Mouse (Mus musculus) G1E-ER4 (cell line): ENCODE results near the gene Unc119b. TPM values are rescaled to one million over a fixed set of nuclear protein-coding genes. Genes with fewer than 3 reads are reported as not detected.

ENCODE experiments used
- GATA1 ChIP-seq: IDR thresholded peaks from one replicate; pipeline ENCODE4 v1.8.0; 2012; ENCODE audit warnings: low read length, inconsistent platforms
- polyA plus RNA-seq: library from polyadenylated mRNA; stranded (reverse); fragments of >175 nt; gene quantifications from 2 replicates; pipeline ENCODE4 v1.2.3, GENCODE M21; 2012

Gene Unc119b
- polyA plus RNA-seq, 1 experiment: 47.6 TPM

DNA sequence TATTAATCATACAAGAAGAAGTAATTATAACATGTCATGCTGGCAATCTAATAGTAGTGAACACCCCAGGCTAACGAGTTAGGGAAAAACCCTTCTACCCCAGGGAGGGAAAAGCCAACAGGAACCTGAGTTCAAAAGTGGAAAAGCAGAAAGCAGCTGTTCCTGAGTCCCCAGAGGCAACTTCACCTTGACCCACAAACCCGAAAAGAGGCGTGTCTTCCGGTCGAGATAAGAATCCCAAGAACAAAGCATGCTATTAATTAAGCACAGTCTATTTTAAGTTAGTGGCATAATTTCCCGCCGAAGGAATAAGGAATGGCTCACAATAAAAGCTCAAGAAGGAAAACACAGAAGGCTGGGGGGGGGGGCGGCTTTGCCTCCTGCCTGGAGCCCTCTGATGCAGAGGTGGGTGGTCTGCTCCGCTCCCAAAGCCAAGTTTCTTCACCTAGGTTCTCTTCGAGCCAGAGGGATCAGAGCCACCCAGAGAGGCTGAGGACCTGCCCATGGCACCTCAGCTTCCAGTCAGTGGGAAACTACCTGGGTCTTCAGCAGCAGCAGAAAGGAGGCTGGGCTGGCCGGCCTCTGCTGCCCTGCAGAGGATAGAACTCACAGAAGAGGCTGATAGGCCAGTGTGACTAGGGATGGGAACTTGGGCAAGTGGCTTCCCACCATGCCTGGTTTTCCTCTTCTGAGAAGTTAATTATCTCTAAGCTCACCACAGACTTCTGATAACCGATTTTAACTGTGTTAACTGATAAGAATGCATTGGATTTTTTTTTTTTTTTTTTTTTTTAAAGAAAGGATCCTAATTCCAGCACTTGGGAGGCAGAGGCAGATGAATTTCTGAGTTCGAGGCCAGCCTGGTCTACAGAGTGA, 26.5 kb upstream of the Unc119b start:
- no peak for TF ChIP-seq GATA1

DNA sequence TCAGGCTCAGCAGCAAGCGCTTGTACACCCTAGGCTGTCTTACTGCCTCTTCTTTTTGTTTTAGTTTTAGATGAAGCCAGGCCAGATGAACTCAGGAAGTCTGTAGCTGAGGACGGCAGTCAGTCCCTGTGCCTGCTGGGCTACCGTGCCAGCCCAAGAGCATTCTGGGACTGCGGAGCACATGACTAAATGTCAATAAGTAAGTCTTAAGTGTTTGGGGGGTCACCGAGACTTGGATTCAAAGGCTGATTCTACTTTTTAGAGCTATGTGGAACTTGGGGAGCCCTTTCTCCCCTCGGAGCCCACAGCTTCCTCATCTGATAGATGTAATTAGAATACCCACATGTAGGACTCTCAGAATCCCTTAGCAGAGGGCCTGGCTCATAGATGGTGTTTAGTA, 25.9 kb upstream of the Unc119b start:
- TF ChIP-seq GATA1: no peak

DNA sequence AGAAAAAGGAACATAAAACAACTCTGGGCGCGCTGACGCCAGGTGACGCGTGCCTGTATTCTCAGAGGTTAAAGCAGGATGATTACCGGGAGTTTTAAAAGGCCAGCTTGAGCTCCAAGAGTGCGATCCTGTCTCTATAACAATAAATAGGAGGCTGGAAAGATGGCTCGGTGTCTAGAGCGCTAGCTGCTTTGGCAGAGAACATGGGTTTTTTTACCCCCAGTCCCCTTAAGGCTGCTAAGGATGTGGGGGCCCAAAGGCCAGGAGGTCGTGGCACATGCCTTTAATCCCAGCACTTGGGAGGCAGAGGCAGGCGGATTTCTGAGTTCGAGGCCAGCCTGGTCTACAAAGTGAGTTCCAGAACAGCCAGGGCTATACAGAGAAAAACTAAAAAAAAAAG, 24.4 kb upstream of the Unc119b start:
- no peak for TF ChIP-seq GATA1

DNA sequence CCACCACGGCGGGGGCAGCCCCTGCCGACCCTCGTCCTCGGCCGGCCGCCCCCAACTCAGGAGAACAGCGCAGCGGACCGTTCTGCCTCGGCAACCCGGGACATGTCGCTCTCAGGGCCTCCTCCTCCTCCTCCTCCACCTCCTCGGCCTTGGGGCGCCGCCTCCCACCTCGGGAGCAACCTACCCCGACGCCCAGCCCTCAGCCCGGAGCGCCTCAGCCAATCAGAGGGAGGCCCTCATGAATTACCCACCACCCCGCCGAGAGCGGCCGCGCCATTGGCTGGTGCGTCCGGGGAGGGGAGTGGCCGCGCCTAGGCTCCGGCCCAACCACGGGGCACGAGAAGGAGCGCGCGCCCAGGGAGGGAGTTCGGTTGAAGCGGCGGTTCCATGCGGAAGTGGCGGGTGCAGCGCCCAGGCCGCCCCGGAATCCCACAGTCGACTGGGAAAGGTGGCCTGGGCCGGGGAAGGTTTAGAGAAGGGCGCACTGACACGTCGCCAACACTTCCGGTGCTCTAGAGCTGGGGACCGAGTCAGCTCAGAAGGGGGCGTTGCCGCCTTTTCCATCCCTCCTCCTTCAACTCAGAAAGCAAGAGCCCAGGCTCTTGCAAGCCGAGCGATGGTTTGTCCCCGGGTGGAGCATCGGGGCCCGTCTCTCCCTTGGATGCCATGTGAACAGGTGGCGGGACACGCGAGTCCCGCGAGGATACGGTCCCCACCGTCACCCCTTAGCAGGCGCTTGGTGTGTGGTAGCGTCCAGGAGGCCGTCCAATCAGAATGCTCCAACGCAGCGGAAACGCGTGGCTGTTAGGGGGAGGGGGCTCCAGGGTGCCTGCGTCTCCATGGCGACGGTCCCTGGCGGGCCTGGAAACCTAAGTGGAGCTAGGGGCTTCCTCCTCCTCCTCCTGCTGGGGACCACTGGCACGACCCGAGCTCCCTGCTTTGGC, 23.5 kb upstream of the Unc119b start, which contains the start of gene Mlec:
Gene Mlec (minus strand): TSS at position 140 of the 944 bp plus-strand sequence.
- TF ChIP-seq GATA1: no peak

DNA sequence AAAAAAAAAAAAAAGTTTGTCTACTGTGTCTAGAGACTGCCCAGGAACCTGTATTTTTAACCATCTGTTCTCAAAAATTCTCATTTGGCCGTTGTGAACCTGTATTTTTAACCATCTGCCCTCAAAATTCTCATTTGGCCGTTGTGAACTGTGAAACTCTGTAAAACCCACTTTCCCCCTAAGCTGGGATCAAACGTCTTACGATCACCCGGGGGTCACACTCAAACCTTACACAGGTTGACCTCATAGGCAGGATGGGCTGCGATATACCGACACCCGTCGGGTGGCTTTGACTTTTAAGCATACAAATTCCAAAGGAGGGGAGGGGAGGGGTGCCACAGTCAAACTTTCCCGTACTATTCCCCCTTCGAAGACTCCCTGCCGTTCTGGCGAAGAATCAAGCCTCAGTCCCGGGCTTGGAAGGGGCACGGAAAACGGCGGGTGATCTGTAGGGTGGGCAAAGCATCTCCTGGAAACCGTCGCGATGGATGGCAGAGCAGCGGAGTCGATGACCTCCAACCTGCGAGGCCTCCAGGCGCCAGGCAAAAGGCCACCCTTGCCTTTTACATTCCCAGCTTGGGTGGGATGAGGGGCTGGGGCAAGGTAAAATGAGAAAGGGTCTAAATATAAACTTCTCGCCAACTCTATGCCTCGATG, 22.3 kb upstream of the Unc119b start:
- TF ChIP-seq GATA1: no peak

DNA sequence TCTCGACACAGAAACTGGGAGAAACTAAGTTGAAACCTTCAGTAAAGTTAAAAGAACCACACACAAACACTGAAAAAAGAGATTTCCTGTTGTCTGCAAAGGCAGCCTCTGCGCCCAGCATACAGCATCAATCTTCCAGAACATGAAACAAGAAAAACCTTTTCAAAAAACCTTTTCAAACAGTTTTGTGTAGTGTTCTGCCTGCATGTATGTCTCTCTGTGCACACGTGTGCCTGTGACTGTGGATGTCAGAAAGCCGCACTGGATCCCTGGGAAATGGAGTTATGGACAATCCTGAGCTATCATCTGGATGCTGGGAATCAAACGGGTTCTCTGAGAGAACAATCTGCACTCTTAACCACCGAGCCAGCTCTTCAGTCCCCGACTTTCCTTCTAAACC, 21.6 kb upstream of the Unc119b start:
- no peak for TF ChIP-seq GATA1

DNA sequence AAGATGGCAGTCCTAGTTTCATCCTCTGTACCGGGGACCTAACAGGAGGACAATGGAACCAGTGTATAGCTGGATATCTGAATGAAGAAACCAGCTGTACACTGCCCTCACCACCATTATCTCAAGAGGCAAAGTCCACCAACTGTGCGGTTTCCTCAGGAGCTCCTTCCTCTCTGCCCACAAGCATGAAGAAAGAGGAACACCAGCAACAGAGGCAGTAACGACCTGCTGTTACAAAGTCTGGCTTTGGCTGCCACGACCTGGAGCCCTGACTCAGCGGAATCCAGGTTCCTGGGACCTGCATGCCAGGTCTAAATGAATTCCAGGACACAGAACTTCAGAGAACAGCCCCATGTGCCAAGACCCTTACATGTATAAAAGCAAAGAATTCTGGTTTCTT, 21.1 kb upstream of the Unc119b start:
- no peak for TF ChIP-seq GATA1

DNA sequence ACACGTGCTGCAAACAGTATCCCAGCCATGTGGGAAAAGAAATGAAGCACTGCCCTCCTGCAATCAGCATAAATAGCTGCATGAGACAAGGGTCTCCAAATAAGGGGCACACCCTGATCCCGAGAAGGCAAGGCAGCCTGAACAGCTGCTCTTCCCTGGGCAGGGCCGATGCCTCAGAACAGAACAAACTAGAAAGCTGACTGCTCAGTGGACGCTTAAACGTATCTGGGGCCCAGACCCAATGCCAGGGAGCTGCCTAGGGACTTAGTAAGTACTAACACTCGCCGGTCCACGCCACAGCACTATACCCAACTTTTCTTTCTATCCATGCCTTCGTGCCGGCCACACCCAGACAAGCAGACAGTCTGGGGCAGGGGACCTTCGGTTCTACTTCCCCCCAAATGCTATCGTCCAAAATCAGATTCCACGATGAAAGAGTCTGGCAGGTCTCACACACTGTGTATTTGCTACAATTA, 20.4 kb upstream of the Unc119b start:
- no peak for TF ChIP-seq GATA1

DNA sequence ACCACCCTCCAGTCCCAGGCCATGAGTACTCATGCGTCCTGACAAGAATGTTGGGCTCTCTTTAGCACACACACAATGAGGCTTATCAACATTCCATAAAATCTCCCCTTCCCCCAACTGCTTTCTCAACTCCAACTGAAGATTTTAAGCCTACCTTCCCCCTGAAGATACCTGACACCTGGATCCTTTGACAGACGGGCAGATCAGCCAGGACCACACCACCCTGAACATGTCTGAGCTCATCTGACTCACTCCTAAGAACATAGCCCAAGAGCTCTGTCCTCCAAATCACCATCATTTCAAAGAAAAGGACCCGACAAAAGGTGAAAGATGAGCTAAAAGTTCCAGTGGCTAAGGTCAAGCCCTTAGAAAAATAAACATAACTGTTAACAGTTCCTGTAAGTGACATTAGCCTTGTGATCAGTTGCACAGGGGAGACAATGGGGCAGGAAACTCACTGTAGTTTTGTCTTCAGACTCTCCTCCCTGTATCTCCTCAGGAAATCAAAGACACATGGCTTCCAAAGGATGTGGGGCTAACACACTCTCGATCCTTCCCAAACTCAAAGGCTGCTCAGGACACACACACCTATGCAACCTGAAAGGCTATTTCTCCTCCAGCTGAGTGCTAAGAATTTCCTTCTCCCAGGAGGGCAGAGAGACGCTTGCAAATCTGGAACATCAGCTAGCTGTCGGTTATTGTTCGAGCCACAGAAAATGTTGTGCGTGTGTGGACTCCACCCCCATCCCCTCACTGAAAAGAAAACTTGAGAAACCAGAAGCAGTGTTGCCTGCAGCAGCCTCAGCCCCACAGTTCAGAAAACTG, 17.6 kb upstream of the Unc119b start:
- no peak for TF ChIP-seq GATA1

DNA sequence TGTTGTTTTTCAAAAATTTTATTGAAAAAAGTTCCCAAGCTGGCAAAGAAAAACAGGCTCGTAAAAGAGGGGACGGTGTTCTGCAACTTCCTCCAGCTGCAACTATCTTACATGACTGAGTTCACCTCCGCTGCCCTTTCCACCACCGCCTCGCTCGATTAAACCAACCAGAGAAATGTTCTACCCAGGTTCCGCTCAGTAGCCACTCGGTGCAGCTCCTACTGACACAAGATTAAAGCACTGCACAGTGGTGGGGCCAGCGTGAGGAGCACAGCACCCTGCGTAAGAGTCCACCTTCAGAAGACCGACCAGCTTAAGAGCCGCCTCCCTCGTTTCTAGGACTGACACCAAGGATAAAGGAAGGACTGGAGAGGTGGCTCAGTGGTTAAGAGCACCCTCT, 16.7 kb upstream of the Unc119b start:
- TF ChIP-seq GATA1: no peak

DNA sequence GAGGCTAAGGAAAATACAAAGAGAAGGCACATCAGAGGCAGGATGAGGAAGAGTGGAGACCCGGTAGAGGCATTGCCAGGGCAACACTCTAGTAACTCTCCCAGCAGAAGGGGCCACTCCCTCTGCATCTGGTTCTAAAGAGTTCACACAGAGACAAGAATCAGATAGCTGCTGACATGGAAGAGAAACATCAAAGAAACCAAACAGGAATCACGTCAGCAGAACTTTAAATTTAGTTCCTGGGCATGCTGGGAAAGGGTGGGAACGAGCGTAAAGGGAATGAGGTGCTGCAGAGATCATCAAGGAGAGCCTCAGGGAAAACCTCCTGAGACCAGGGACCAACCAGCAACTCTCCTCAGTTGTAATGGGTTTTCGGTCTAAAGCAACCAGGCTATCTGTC, 16.2 kb upstream of the Unc119b start:
- no peak for TF ChIP-seq GATA1

DNA sequence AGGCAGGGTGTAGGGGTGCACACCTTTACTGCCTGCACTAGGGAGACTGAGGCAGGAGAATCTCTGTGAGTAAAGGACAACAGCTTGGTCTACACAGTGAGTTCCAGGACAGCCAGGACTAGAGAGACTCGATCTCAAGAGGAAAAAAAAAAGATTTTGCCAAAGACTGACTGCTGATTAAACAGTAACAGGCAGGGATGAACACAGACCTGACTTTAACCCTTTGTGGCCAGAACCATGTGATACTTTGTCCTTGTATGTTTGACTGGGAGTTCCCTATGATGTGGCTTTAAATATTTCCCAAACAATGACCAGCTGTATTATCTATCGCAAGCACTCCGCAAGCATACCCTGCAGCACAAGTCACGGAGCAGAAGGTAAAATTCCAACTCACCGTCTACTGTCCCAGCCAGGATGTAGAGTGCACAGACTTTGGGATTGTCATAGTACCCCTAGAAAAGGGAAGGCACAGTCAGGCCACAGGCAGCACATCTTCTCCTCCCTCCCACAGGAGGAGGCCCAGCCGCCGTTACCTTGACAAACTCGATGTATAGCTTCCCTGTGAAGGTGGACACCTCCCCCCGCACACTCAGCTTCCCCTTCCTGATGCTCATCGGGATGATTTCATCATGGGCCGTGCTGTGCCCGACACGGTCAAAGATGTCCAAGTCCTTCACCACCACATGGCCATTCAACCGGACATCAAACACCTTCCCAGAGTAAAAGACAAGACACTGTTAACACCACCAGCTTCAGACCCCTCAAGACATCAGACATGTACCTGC, 15.1 kb upstream of the Unc119b start:
- no peak for TF ChIP-seq GATA1

DNA sequence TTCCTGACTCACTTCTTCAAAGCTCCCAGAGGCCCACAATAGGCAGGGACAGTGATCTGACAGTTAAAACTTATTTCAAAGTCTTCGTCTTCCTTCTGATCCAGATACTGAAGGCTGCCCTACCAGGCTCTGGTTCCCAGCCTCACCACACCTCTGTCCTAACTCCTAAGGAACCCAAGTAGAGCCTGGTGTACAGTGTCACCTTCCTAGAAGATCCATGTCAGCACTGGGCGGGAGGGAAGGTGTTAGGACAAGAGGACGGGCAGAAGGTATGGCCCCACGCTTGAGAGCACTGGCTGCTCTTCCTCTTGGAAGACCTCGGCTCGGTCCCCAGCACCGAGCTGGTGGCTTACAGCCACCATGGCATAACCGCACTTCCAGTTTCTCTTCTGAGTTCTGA, 13.6 kb upstream of the Unc119b start:
- no peak for TF ChIP-seq GATA1

DNA sequence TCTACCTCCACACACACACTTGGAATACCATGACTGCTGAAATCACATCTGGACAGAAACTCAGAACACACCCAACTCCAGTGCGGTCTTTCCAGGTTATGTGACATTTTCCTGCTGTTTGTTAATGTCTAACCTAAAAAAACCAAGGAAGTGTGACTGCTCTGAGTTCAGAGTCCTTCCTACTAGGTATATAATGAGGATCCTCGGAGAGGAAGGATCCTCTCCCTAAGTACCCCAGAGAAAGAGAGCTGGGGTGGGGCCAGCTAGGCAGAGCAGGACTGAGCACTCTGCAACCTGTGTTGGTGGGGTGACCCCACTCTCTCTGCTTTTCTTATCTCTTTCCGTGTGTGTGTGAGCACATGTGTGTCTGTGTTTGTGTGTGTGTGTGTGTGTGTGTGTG, 12.6 kb upstream of the Unc119b start:
- no peak for TF ChIP-seq GATA1
